Mouse (Mus musculus) layer of hippocampus, adult 9-10 months (tissue): ENCODE measurements at regions not wholly inside any gene's neighbourhood (a gene's known extent, or its start where the extent isn't known, plus 50 kb on each side); places are given as distances from the start of the nearest gene placed in this dataset.

Experiments used
- DNase-seq: peaks from one replicate; pipeline ENCODE4 v3.0.0; 2022; ENCODE audit warnings: low spot score

GRCm38 (mm10) chr9:71420064-71420463 lies 65.7 kb downstream of the Polr2m start:
- no peak for DNase-seq

GRCm38 (mm10) chr9:71418531-71418930 lies 67.2 kb downstream of the Polr2m start:
- no peak for DNase-seq

- DNase-seq = no peak
These were observed 68.5 kb downstream of the Polr2m start for GRCm38 (mm10) chr9:71417248-71417647.

- no peak for DNase-seq
These were observed 74.6 kb downstream of the Polr2m start for GRCm38 (mm10) chr9:71411171-71411570.

GRCm38 (mm10) chr9:71409925-71410324 lies 75.8 kb downstream of the Polr2m start:
- DNase-seq = no peak

GRCm38 (mm10) chr9:71408946-71409345 lies 76.8 kb downstream of the Polr2m start:
- DNase-seq = no peak

GRCm38 (mm10) chr9:71404396-71405135 lies 81.2 kb downstream of the Polr2m start:
- DNase-seq = no peak

- DNase-seq = no peak
These were observed 84.1 kb downstream of the Polr2m start for GRCm38 (mm10) chr9:71401667-71402066.

GRCm38 (mm10) chr9:71399346-71399745 lies 86.4 kb downstream of the Polr2m start:
- DNase-seq = no peak

- DNase-seq = no peak
These were observed 89.0 kb downstream of the Polr2m start for GRCm38 (mm10) chr9:71396784-71397183.

GRCm38 (mm10) chr9:71390221-71390620 lies 95.5 kb downstream of the Polr2m start:
- no peak for DNase-seq

GRCm38 (mm10) chr9:71387426-71387825 lies 98.3 kb downstream of the Polr2m start:
- DNase-seq = no peak

- DNase-seq = no peak
These were observed 101.8 kb downstream of the Polr2m start for GRCm38 (mm10) chr9:71383901-71384300.

GRCm38 (mm10) chr9:71379731-71380250 lies 105.9 kb downstream of the Polr2m start:
- no peak for DNase-seq

GRCm38 (mm10) chr9:71369760-71370159 lies 116.0 kb downstream of the Polr2m start:
- DNase-seq = no peak

- DNase-seq = no peak
These were observed 116.5 kb downstream of the Polr2m start for GRCm38 (mm10) chr9:71369202-71369601.

- DNase-seq = no peak
These were observed 119.2 kb downstream of the Polr2m start for GRCm38 (mm10) chr9:71366573-71366972.

- DNase-seq = no peak
These were observed 120.5 kb downstream of the Polr2m start for GRCm38 (mm10) chr9:71365177-71365738.

GRCm38 (mm10) chr9:71364047-71364665 lies 121.6 kb downstream of the Polr2m start:
- DNase-seq = no peak

- no peak for DNase-seq
These were observed 123.3 kb downstream of the Polr2m start for GRCm38 (mm10) chr9:71362401-71362800.

- no peak for DNase-seq
These were observed 123.8 kb downstream of the Polr2m start for GRCm38 (mm10) chr9:71361961-71362360.

- DNase-seq = no peak
These were observed 124.4 kb downstream of the Polr2m start for GRCm38 (mm10) chr9:71361311-71361710.

- no peak for DNase-seq
These were observed 125.1 kb downstream of the Polr2m start for GRCm38 (mm10) chr9:71360676-71361075.
